Mouse (Mus musculus) cerebellum, postnatal 4 days (tissue): ENCODE results near the gene 4931406P16Rik.
"Not testable (repeated sequence)": the region's sequence is repeated elsewhere in the genome, so short reads cannot be mapped to it uniquely, and the experiment has no call there.

ENCODE experiments used
- DNase-seq, 2 experiments: peaks; one replicate each; pipeline ENCODE4 v3.0.0; 2022; ENCODE audit warnings: low spot score in 2 of 2, mixed read lengths in 1 of 2

4931406P16Rik gene

GRCm38 (mm10) chr7:34208027-34208745, 105.2 kb downstream of the 4931406P16Rik start:
- DNase-seq = no peak

GRCm38 (mm10) chr7:34206331-34206730, 107.0 kb downstream of the 4931406P16Rik start:
- DNase-seq = no peak

GRCm38 (mm10) chr7:34202147-34202546, 111.2 kb downstream of the 4931406P16Rik start:
- not testable (repeated sequence) for DNase-seq

GRCm38 (mm10) chr7:34200829-34201228, 112.5 kb downstream of the 4931406P16Rik start:
- DNase-seq = no peak

- DNase-seq = no peak
These were observed 115.0 kb downstream of the 4931406P16Rik start for GRCm38 (mm10) chr7:34198346-34198745.

GRCm38 (mm10) chr7:34196132-34197128, 116.9 kb downstream of the 4931406P16Rik start, which contains the start of gene Pdcd2l:
TSS of gene Pdcd2l (minus strand) at chr7:34196661.
- DNase-seq = peak; percentile 94 to 96

- no peak for DNase-seq
These were observed 117.7 kb downstream of the 4931406P16Rik start for GRCm38 (mm10) chr7:34195632-34196031.

- no peak for DNase-seq
These were observed 120.5 kb downstream of the 4931406P16Rik start for GRCm38 (mm10) chr7:34192825-34193224.

- DNase-seq = no peak
These were observed 123.9 kb downstream of the 4931406P16Rik start for GRCm38 (mm10) chr7:34189376-34189989.
